Mouse (Mus musculus): Measurements from ENCODE around the gene Trio.
"Not testable (repeated sequence)": the region's sequence is repeated elsewhere in the genome, so short reads cannot be mapped to it uniquely, and the experiment has no call there.

The Trio gene

GRCm38 (mm10) chr15:27724796-27725680 lies 300.6 kb downstream of the Trio start:
- DNase-seq (ENCODE audit: low read depth, low spot score): peak; percentile 49

DNA sequence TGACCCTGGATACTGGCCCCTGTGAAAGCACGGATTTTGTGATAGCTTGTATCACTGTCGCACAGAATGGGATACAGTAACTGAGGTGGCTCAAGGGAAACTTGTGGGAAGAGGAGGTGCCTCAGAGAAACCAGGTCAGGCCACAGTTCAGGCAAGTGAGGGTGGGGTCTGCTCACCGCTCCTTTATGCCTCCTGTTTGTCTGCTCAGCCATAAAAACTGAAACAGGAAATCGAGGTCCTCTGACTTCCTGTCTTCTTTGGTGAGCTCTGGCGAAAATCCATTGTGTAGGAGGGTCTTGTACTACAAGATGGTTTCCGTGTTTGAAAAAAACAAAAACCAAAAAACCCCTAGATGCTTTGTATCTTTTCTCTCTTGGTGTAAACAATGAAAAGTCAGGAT lies 301.4 kb downstream of the Trio start:
- no peak for DNase-seq (ENCODE audit: low read depth, low spot score)

DNA sequence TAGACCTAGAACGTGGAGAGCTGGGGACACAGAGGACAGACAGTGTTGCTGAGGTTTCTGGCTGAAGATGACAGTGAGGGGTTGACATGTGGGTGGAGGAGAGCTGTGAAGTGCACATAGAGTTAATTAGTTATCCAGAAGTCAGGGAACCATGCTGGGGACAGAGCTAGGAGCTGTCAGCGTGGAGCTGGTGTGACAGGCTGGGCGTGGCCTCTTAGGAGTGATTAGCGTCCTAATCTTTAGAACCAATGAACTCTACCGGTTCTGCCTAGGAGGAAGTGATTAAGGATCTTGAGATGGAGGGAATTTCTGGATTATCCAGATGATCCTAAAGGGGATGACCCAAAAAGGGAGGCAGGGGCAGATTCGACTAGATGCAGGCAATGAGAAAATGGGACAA lies 301.9 kb downstream of the Trio start:
- no peak for DNase-seq (ENCODE audit: low read depth, low spot score)

DNA sequence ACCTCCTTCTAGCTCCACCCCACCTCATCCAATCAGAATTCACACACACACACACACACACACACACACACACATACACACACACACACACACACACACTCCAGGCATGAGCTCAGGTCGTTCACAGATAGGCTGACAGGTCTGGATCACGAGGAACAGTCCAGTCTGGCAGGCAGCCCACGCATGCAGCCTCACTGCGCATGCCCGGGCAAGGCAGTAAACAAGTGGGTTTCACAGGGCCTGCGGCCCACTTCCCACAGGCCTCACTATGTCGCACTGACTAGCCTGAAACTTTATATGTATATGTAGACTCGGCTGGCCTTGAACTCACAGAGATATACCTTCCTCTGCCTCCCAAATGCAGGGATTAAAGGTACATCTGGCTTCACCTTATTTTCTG lies 305.4 kb downstream of the Trio start:
- not testable (repeated sequence) for DNase-seq (ENCODE audit: low read depth, low spot score)

GRCm38 (mm10) chr15:27718668-27719067 lies 307.0 kb downstream of the Trio start:
- DNase-seq (ENCODE audit: low read depth, low spot score): no peak

DNA sequence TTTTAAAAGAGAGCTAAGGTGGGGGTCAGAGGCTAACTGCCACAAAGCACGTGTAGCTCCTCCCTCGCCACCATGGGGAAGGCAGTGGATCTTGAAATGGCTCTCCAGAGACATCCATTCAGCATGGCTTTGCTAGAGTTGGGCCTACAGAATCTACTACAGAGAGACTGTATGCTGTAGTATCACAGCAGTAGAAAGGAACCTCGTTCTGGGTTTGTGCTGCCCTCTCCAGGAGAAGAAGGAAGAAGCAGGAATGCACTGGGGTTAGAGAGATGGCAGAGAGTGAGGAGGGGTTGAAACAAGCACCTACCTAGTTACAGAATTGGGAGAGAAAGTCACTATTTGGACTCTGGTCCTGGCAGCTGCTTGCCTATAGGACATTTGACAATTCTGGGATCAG lies 310.3 kb downstream of the Trio start:
- peak; percentile 77 for DNase-seq (ENCODE audit: low read depth, low spot score)

GRCm38 (mm10) chr15:27710698-27711097 lies 314.9 kb downstream of the Trio start:
- DNase-seq (ENCODE audit: low read depth, low spot score): no peak

DNA sequence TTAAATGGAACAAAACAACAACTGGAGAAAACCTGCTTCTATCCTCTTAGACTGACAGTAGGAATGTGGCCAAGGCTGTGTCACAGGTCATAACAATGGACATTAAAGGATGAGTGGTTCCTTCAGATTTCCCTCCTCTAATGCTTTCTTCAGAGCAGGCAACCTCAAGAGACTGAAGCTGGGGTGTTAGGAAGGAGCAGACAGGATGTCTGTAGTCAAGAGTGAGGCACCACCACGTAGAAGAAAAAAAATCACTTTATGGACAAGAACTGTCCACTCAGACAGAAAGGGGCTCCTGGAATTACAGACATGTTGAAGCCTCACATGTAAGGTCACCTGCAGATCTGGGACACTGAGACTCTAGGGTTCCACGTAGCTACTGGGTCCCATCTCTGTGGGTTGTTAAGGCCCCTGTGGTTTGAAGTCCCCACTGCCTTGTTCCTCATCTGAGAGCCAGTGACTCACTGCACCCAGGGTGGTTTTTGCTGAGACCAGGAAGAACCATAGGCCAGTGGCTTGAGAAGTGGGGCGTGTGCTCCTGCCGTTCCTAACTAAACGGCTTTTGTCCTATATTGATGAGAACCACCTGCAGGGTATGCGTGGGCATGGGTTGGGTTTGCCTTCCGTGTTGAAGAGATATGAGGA lies 316.6 kb downstream of the Trio start:
- DNase-seq (ENCODE audit: low read depth, low spot score): no peak

GRCm38 (mm10) chr15:27708499-27708898 lies 317.1 kb downstream of the Trio start:
- DNase-seq (ENCODE audit: low read depth, low spot score): peak; percentile 43

- peak; percentile 20 for DNase-seq (ENCODE audit: low read depth, low spot score)
Observed at GRCm38 (mm10) chr15:27702972-27703313, 322.7 kb downstream of the Trio start.

DNA sequence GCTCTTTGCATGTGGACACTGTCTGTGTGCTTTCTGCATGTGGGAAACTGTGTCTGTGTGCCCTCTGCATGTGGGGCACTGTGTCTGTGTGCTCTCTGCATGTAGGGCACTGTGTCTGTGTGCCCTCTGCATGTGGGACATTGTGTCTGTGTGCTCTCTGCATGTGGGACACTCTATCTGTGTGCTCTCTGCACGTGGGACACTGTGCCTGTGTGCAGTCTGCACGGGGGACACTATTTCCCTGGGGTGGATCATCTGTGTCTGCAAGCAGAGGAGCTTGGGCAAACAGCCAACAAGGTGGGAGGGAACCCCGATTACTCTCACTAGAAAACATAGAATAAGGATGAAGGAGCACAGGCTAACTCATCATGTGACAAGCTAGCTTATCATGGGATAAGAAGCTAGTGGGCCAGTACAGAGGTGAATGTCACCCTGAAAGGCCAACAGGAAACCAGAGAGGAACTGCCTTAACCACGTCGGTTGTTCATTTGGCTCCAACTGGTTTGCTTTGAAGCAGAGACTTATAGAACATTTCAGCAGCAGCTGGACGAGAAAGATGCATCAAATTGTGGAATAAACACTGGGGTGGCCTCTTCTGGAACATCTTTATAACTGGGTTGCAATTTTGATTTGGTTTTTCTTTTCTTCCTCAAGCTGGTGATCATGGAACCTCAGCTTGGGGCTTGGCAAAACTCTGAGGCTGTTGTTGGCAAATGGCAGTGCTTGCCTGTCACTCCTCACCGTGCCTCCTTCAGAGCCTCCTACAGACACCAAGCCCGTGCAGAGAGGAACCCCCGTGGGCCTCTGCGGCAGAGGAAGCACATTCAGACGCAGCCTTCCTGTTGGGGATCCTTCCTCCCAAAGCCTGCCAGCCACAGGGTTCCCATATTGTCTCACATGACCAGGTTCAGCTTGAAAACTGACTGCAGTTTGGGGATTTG lies 323.3 kb downstream of the Trio start:
- DNase-seq (ENCODE audit: low read depth, low spot score): peak; percentile 74

DNA sequence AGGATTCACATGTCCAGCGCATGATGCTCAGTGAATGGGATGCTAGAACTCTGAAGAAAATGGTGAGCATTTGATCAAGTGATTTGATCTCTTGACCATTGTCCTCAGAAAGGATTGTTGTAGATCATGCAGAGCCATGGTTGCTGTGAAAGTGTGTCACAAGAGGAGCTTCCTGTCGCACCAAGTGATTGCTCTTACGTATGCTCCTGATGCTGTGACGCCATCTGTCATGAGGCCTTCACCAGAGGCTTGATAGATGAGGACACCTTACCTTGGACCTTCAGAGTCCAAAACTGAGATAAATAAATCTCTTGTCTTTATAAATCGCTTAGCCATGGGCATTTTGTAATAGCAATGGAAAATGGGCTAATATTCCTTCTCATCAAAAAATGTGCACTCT lies 328.0 kb downstream of the Trio start:
- DNase-seq (ENCODE audit: low read depth, low spot score): no peak

DNA sequence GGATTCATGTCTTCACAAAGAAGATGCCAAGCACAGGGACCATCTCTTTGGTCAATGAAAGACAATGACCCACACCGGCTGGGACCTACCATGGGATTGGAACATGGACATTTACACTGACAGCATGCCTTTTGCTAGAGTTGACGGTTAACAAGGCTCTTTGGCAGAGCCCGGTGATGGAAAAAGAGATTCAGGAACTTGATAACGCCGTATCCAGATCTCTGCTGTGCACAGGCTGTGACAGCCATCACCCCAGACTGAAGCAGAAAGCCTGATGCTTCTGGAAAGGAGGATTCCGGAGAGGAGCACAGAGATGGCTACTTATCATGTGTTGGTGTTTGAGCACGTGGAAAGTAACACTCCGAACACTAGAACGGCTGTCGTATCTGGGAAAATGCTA lies 332.4 kb downstream of the Trio start:
- no peak for DNase-seq (ENCODE audit: low read depth, low spot score)

- DNase-seq (ENCODE audit: low read depth, low spot score): no peak
Observed at GRCm38 (mm10) chr15:27692161-27692560, 333.5 kb downstream of the Trio start.

DNA sequence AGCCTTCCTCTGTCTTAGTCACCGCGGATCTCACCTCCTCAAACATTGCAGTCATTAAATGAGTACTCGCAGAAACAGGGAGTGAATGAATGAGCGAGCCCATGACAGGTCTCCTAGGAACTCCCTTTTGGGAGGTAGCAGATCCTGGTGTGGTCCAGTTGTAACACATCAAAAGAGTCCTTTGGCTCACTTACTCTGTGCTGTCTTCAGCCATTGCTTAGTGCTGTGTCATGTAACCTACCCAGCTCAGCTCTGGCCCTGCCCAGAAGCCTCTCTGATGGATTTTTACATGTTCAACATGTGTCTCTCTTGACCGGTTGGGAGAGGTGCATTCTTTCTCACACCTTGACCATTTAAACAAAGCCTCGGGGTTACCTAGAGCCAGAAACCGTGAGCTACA lies 334.4 kb downstream of the Trio start:
- no peak for DNase-seq (ENCODE audit: low read depth, low spot score)

DNA sequence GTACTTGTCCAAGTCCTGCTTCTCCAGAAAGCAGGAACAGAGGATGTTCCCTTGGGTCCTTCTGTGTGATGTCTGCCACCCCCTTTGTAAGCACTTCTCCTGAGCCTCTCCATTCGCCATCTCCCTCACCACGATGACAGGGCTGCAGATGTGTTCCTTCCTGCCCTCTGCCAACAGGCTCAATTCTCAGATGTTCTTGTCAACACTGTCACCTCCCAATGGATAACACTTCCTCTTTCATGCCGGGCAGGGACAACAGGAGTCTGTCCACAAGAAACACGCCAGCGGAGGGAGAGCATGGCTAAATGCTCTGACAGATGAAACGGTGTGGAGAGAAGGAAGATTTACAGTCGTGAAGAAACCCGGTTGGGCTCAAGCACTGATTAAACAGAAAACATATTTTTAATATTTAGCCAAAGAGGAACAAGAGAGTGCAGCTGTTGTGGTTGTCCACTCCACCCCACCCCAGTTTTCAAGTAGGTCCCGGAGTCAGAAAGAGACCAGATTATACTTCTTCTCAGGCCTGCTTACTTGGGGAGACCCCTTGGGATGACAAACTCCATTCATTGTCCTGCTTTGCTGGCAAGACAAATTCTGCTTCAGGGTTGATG lies 337.5 kb downstream of the Trio start:
- DNase-seq (ENCODE audit: low read depth, low spot score): no peak

DNA sequence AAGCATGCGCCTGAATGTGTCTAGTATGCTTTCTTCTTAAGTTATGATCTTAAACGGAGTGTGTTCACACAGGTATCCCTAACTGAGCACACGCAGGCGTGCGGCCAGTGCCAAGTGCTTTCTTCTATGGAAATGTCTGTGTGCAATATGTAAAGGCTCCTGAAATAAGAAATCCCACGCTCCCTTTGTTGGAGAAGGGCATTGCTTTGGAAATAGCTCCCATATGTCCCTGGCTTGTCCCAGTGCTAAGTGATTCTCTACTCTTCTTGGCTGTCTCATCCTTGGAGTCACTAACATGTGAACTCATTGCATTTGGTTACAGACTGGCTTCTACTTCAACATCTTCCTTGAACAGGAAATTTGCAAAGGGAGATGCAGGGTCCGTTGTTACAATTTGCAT lies 340.8 kb downstream of the Trio start:
- peak; percentile 81 for DNase-seq (ENCODE audit: low read depth, low spot score)

DNA sequence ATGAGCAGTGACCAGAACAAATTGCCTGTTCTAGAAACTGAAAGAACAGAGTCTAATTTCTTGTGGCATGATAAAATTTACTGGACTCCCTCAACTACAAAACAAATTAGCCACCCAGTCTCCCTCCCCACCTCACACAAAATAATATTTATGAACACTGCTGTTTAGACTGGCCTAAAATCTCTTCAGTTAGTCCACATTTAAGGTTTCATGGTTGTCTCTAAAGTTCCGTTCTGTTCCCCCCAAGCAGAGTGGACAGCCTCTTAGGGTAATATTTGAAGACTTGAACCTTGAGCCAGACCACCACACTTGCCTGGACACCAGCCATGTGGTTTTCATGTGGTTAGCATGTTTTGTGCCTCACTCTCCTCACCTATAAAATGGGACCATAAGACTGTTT lies 342.4 kb downstream of the Trio start:
- no peak for DNase-seq (ENCODE audit: low read depth, low spot score)

- DNase-seq (ENCODE audit: low read depth, low spot score): no peak
Observed at GRCm38 (mm10) chr15:27682619-27683018, 343.0 kb downstream of the Trio start.

GRCm38 (mm10) chr15:27681419-27682187 lies 344.0 kb downstream of the Trio start, which contains the start of gene Otulinl:
TSS of gene Otulinl (minus strand) at chr15:27681579.
- peak; percentile 97 for DNase-seq (ENCODE audit: low read depth, low spot score)

DNA sequence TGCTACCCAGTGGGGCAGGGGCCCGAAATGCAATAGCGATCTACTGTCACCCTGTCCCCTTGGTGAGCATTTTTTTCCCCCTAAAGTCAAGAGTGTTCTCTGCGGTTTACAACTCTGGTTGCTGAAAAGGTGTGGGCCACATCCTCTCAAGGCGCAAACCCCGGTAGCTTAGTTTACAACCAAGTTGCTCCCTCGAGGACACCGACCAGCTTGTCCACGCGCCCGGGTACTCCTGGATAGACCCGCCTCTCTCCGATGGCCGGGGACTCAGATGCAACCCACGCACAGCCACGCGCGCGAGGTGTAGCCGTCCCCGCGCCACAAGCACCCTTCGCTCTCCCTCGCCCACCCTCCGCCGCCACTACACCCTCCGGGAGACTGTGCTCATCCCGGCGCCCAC lies 344.7 kb downstream of the Trio start:
- no peak for DNase-seq (ENCODE audit: low read depth, low spot score)

All from brain, adult 2 months (tissue).